Mouse (Mus musculus) stomach, embryonic 14.5 days (tissue): ENCODE measurements around the gene Nr5a1. TPM values are rescaled to one million over a fixed set of nuclear protein-coding genes. Genes with fewer than 3 reads are reported as not detected.

Experiments used
- ATAC-seq: fragments of 200-750 bp; cut with Nextera tagmentation; 2 replicates; pipeline ENCODE4 v1.8.0; 2017; ENCODE audit warnings: low read depth, moderate TSS enrichment; ENCODE audit not compliant: insufficient number of reproducible peaks, insufficient read depth, low FRiP score
- H3K27ac ChIP-seq: fragments of 300-500 bp; sonication (generic); 2 replicates; pipeline ENCODE4 v1.5.1; 2014; ENCODE audit warnings: mild to moderate bottlenecking, low read length, moderate library complexity, mixed read lengths
- H3K27me3 ChIP-seq: fragments of 300-500 bp; sonication (generic); 2 replicates; pipeline ENCODE4 v1.6.1; 2014; ENCODE audit warnings: low read length, control low read depth, mixed read lengths; ENCODE audit not compliant: control insufficient read depth, insufficient read depth
- H3K36me3 ChIP-seq: fragments of 300-500 bp; sonication (generic); 2 replicates; pipeline ENCODE4 v1.6.1; 2014; ENCODE audit warnings: mild to moderate bottlenecking, control low read depth, low read length, moderate library complexity, mixed read lengths; ENCODE audit not compliant: control insufficient read depth, insufficient read depth
- H3K4me1 ChIP-seq: fragments of 300-500 bp; sonication (generic); 2 replicates; pipeline ENCODE4 v1.6.1; 2014; ENCODE audit warnings: low read length, control low read depth, mixed read lengths; ENCODE audit not compliant: control insufficient read depth, insufficient read depth
- H3K4me2 ChIP-seq: fragments of 300-500 bp; sonication (generic); replicated peaks from 2 replicates; pipeline ENCODE4 v1.6.1; 2014; ENCODE audit warnings: low read depth, low read length, control low read depth
- H3K4me3 ChIP-seq: fragments of 300-500 bp; sonication (generic); 2 replicates; pipeline ENCODE4 v1.5.1; 2014; ENCODE audit warnings: low read depth, low read length, control low read depth
- H3K9ac ChIP-seq: fragments of 300-500 bp; sonication (generic); replicated peaks from 2 replicates; pipeline ENCODE4 v1.6.1; 2014; ENCODE audit warnings: low read depth, mild to moderate bottlenecking, control low read depth, low read length, moderate library complexity, mixed read lengths
- H3K9me3 ChIP-seq: fragments of 300-500 bp; sonication (generic); 2 replicates; pipeline ENCODE4 v1.6.1; 2016; ENCODE audit warnings: low read depth, low read length, control low read depth; ENCODE audit not compliant: control insufficient read depth
- WGBS: fragments of 180-500 bp; shearing (Covaris S2); extraction: QIAGEN DNeasy Blood & Tissue Kit; methylation state at CpG from one replicate; pipeline ENCODE4 v1.1.7; 2014; 5-methylcytosine and 5-hydroxymethylcytosine counted together
- polyA plus RNA-seq: library from polyadenylated mRNA; unstranded; fragments of >200 nt; fragmentation: Nextera tagmentation; extraction: Ambion mirVana; gene quantifications from 2 replicates; pipeline ENCODE4 v1.2.1, GENCODE M21; 2014

Nr5a1 gene
- polyA plus RNA-seq, 1 experiment from 2014 or later: 0.41 TPM

- no peaks in the 10 kb centered on the region for H3K9me3 ChIP-seq
- H3K4me3 ChIP-seq: no peak overlapping the region
- no peaks in the 10 kb centered on the region for H3K4me1 ChIP-seq
- no peaks in the 10 kb centered on the region for H3K27me3 ChIP-seq
- H3K36me3 ChIP-seq: no peaks in the 10 kb centered on the region
- H3K27ac ChIP-seq: no peak overlapping the region
- H3K9ac ChIP-seq: no peak overlapping the region
- no peak overlapping the region for H3K4me2 ChIP-seq
- no peak for ATAC-seq
Observed at GRCm38 (mm10) chr2:38678947-38679346, 35.4 kb downstream of the Nr5a1 start.

- no peaks in the 10 kb centered on the region for H3K36me3 ChIP-seq
- 53% methylated on average over 9 of the region's 9 CpGs for WGBS
- ATAC-seq: peak; percentile 34; the same call in 1 of the 2 replicates
- no peaks in the 10 kb centered on the region for H3K4me1 ChIP-seq
- no peak overlapping the region for H3K27ac ChIP-seq
- no peak overlapping the region for H3K4me3 ChIP-seq
- H3K9me3 ChIP-seq: no peaks in the 10 kb centered on the region
- H3K4me2 ChIP-seq: no peak overlapping the region
- H3K27me3 ChIP-seq: no peaks in the 10 kb centered on the region
- no peak overlapping the region for H3K9ac ChIP-seq
Observed at GRCm38 (mm10) chr2:38675366-38675969, 38.9 kb downstream of the Nr5a1 start.

- no peak overlapping the region for H3K9ac ChIP-seq
- no peak for ATAC-seq
- no peaks in the 10 kb centered on the region for H3K27me3 ChIP-seq
- H3K36me3 ChIP-seq: no peaks in the 10 kb centered on the region
- no peak overlapping the region for H3K27ac ChIP-seq
- no peak overlapping the region for H3K4me3 ChIP-seq
- 52% methylated on average over 11 of the region's 11 CpGs for WGBS
- no peak overlapping the region for H3K4me2 ChIP-seq
- H3K4me1 ChIP-seq: no peaks in the 10 kb centered on the region
- no peaks in the 10 kb centered on the region for H3K9me3 ChIP-seq
Observed at GRCm38 (mm10) chr2:38672496-38672895, 41.8 kb downstream of the Nr5a1 start.

GRCm38 (mm10) chr2:38668802-38669580 is 45.4 kb downstream of the Nr5a1 start:
- 14% methylated on average over 17 of the region's 17 CpGs for WGBS
- no peak overlapping the region for H3K4me3 ChIP-seq
- peak; percentile 86 for ATAC-seq
- H3K36me3 ChIP-seq: no peaks in the 10 kb centered on the region
- no peaks in the 10 kb centered on the region for H3K4me1 ChIP-seq
- no peak overlapping the region for H3K27ac ChIP-seq
- H3K27me3 ChIP-seq: no peaks in the 10 kb centered on the region
- H3K4me2 ChIP-seq: peak overlapping the region; percentile 17; the same call in 1 of the 2 replicates
- no peaks in the 10 kb centered on the region for H3K9me3 ChIP-seq
- no peak overlapping the region for H3K9ac ChIP-seq

- H3K4me1 ChIP-seq: no peaks in the 10 kb centered on the region
- H3K9ac ChIP-seq: no peak overlapping the region
- ATAC-seq: no peak
- 5% methylated on average over 1 of the region's 1 CpGs for WGBS
- no peak overlapping the region for H3K4me3 ChIP-seq
- no peak overlapping the region for H3K4me2 ChIP-seq
- no peaks in the 10 kb centered on the region for H3K36me3 ChIP-seq
- H3K27me3 ChIP-seq: 0 out of 2 replicates have a peak, but pooled peaks cover 3% of the 10 kb centered on the region
- no peaks in the 10 kb centered on the region for H3K9me3 ChIP-seq
- no peak overlapping the region for H3K27ac ChIP-seq
Observed at GRCm38 (mm10) chr2:38661398-38661797, 52.9 kb downstream of the Nr5a1 start.

GRCm38 (mm10) chr2:38658338-38658836 is 56.0 kb downstream of the Nr5a1 start:
- H3K27ac ChIP-seq: no peak overlapping the region
- no peak overlapping the region for H3K9ac ChIP-seq
- no peaks in the 10 kb centered on the region for H3K36me3 ChIP-seq
- H3K4me1 ChIP-seq: no peaks in the 10 kb centered on the region
- peak overlapping the region; percentile 49 for H3K4me2 ChIP-seq
- under 1% methylated on average over 25 of the region's 25 CpGs for WGBS
- H3K27me3 ChIP-seq: 0 out of 2 replicates have a peak, but pooled peaks cover 3% of the 10 kb centered on the region
- no peaks in the 10 kb centered on the region for H3K9me3 ChIP-seq
- ATAC-seq: peak; percentile 87
- peak overlapping the region; percentile 25 for H3K4me3 ChIP-seq

GRCm38 (mm10) chr2:38653694-38654093 is 60.6 kb downstream of the Nr5a1 start:
- Histone ChIP-seq H3K9ac (no peak overlapping the region), H3K36me3 (no peaks in the 10 kb centered on the region), H3K4me1 (no peaks in the 10 kb centered on the region), H3K9me3 (no peaks in the 10 kb centered on the region), H3K4me2 (no peak overlapping the region), H3K27me3 (no peaks in the 10 kb centered on the region), H3K27ac (no peak overlapping the region), H3K4me3 (no peak overlapping the region)
- WGBS: 86% methylated on average over 2 of the region's 2 CpGs
- ATAC-seq: no peak

GRCm38 (mm10) chr2:38653293-38653619 is 61.1 kb downstream of the Nr5a1 start:
- no peak overlapping the region for H3K27ac ChIP-seq
- H3K36me3 ChIP-seq: no peaks in the 10 kb centered on the region
- no peaks in the 10 kb centered on the region for H3K9me3 ChIP-seq
- no peak overlapping the region for H3K9ac ChIP-seq
- H3K4me1 ChIP-seq: no peaks in the 10 kb centered on the region
- ATAC-seq: no peak
- no peaks in the 10 kb centered on the region for H3K27me3 ChIP-seq
- WGBS: 91% methylated on average over 5 of the region's 5 CpGs
- H3K4me3 ChIP-seq: no peak overlapping the region
- no peak overlapping the region for H3K4me2 ChIP-seq
